Mouse (Mus musculus): ENCODE measurements around the gene Cks2.

- TF ChIP-seq CTCF (IDR thresholded peaks at IDR 0.05) (no peak), EP300 (IDR thresholded peaks at IDR 0.05) (no peak)
Observed at GRCm38 (mm10) chr13:51679332-51679731, 34.3 kb downstream of the Cks2 start.
